In genomic region chr1:52301266-52301665, GRCm38 (mm10) we compare ENCODE assay signal across 9 mouse cellular contexts.
A peak's percentile ranks its signal among the peaks of the same experiment; 100 is the strongest.
DNase-seq lines count a peak whose midpoint lies in the region; ATAC-seq and TF ChIP-seq lines count a peak whose summit lies in the region.
"Had no signal": no experiment of that assay in that cellular context is flagged by ENCODE, and none has a peak within 500 bp of the region (broad histone marks: within the 10 kb centered on the region; RNA-seq: fewer than 3 reads in every experiment).

No protein-coding gene starts in this region.

- peak; percentile 68 for TF ChIP-seq CTCF in gastrocnemius, adult 2 months (IDR thresholded peaks at IDR 0.05)
- peak; percentile 71 for TF ChIP-seq CTCF in midbrain, postnatal 0 days (IDR thresholded peaks at IDR 0.05)

- intact Hi-C loops in gastrocnemius, adult 2 months (cut with DNase I), result loop anchor here (5.0 kb wide), 1 partner anchor 331 kb away; the partner anchor contains the start of gene Nemp2

- H3K27me3 ChIP-seq in midbrain, postnatal 0 days (ENCODE audit: insufficient read depth, low read length), result no peaks in the 10 kb centered on the region
- no peaks in the 10 kb centered on the region for H3K27me3 ChIP-seq in midbrain, embryonic 10.5 days (ENCODE audit: low read depth, poor library complexity, severe bottlenecking)
- H3K27me3 ChIP-seq: neural tube, embryonic 13.5 days had no signal

- ATAC-seq in midbrain, postnatal 0 days (ENCODE audit: low FRiP score), result no peak

- DNase-seq in gastrocnemius, adult 2 months, result no peak
- no peak for DNase-seq in gastrocnemius, postnatal 4 days (ENCODE audit: low spot score in 2 of 2)
- DNase-seq in midbrain, postnatal 0 days (ENCODE audit: low spot score), result no peak
- DNase-seq in midbrain, embryonic 10.5 days (ENCODE audit: low spot score), result no peak
- peak; percentile 32 to 47 for DNase-seq in adrenal gland, postnatal 36 days
- DNase-seq in lung, postnatal 10 days, result peak; percentile 53
- DNase-seq in left cerebral cortex, adult 8-10 months (ENCODE audit: low spot score in 2 of 2), result no peak
- no peak for DNase-seq in urinary bladder, adult 2 months (ENCODE audit: low spot score)

- no peaks in the 10 kb centered on the region for H3K9me3 ChIP-seq in midbrain, postnatal 0 days (ENCODE audit: low read length)
- no peaks in the 10 kb centered on the region for H3K9me3 ChIP-seq in midbrain, embryonic 10.5 days (replicated peaks)
- H3K9me3 ChIP-seq: neural tube, embryonic 13.5 days had no signal

- H3K4me2 ChIP-seq in midbrain, postnatal 0 days (ENCODE audit: low read depth, low read length, poor library complexity, severe bottlenecking), result no peak overlapping the region
- H3K4me2 ChIP-seq: neural tube, embryonic 13.5 days had no signal

- H3K36me3 ChIP-seq in midbrain, postnatal 0 days (ENCODE audit: insufficient read depth, low read length), result no peaks in the 10 kb centered on the region
- no peaks in the 10 kb centered on the region for H3K36me3 ChIP-seq in midbrain, embryonic 10.5 days
- H3K36me3 ChIP-seq: neural tube, embryonic 13.5 days had no signal

- WGBS in midbrain, postnatal 0 days, result 67% methylated on average over 2 of the region's 2 CpGs
- WGBS in midbrain, embryonic 10.5 days, result 61% methylated on average over 2 of the region's 2 CpGs

- no peak overlapping the region for H3K4me3 ChIP-seq in gastrocnemius, adult 2 months
- no peak overlapping the region for H3K4me3 ChIP-seq in midbrain, postnatal 0 days (ENCODE audit: low read depth, low read length)
- H3K4me3 ChIP-seq in midbrain, embryonic 10.5 days, result no peak overlapping the region
- H3K4me3 ChIP-seq: neural tube, embryonic 13.5 days had no signal

- no peaks in the 10 kb centered on the region for H3K4me1 ChIP-seq in midbrain, postnatal 0 days (ENCODE audit: insufficient read depth, low read length)
- no peaks in the 10 kb centered on the region for H3K4me1 ChIP-seq in midbrain, embryonic 10.5 days

- H3K27ac ChIP-seq in gastrocnemius, adult 2 months, result no peak overlapping the region
- H3K27ac ChIP-seq in midbrain, postnatal 0 days (ENCODE audit: low read depth, low read length), result no peak overlapping the region
- H3K27ac ChIP-seq in midbrain, embryonic 10.5 days (replicated peaks), result no peak overlapping the region
- H3K27ac ChIP-seq: neural tube, embryonic 13.5 days had no signal

- no peak overlapping the region for H3K9ac ChIP-seq in midbrain, postnatal 0 days (replicated peaks; ENCODE audit: low read length, poor library complexity, severe bottlenecking)
- H3K9ac ChIP-seq: neural tube, embryonic 13.5 days had no signal

Comparison
In these comparisons a context has a peak if more than half of its experiments do, and no peak if none do; other contexts are left out.
1. DNase-seq: peak in adrenal gland, postnatal 36 days (2 of 2) and lung, postnatal 10 days (single experiment); none in gastrocnemius, adult 2 months (single experiment), gastrocnemius, postnatal 4 days (0 of 2), midbrain, postnatal 0 days (single experiment), midbrain, embryonic 10.5 days (single experiment), left cerebral cortex, adult 8-10 months (0 of 2) and urinary bladder, adult 2 months (single experiment).